Mouse (Mus musculus) A20 (cell line): ENCODE results near the gene Ceacam20.
A peak's percentile ranks its signal among the peaks of the same experiment; 100 is the strongest.
"Not testable (repeated sequence)": the region's sequence is repeated elsewhere in the genome, so short reads cannot be mapped to it uniquely, and the experiment has no call there.

Experiments
- DNase-seq: peaks from one replicate; pipeline ENCODE4 v3.0.0-alpha.2; 2011; ENCODE audit warnings: low read depth, low spot score

Gene Ceacam20

GRCm38 (mm10) chr7:19948956-19949355, 16.3 kb upstream of the Ceacam20 start:
- no peak for DNase-seq

- no peak for DNase-seq
These were observed 15.2 kb upstream of the Ceacam20 start for GRCm38 (mm10) chr7:19949996-19950395.

- DNase-seq = no peak
These were observed 14.6 kb upstream of the Ceacam20 start, which contains the start of gene Igsf23 for GRCm38 (mm10) chr7:19950589-19950988. Gene Igsf23 (minus strand): TSS chr7:19950756.

GRCm38 (mm10) chr7:19952320-19952986, 12.8 kb upstream of the Ceacam20 start:
- no peak for DNase-seq

GRCm38 (mm10) chr7:19953054-19953453, 12.2 kb upstream of the Ceacam20 start:
- DNase-seq = no peak

- DNase-seq = no peak
These were observed 9.4 kb upstream of the Ceacam20 start for GRCm38 (mm10) chr7:19955861-19956260.

- DNase-seq = peak; percentile 71
These were observed 8.9 kb upstream of the Ceacam20 start for GRCm38 (mm10) chr7:19956341-19956781.

- DNase-seq = no peak
These were observed 2.8 kb upstream of the Ceacam20 start for GRCm38 (mm10) chr7:19962423-19962822.

- DNase-seq = no peak
These were observed 3.9 kb downstream of the Ceacam20 start for GRCm38 (mm10) chr7:19969106-19969505.

- DNase-seq = peak; percentile 17
These were observed 4.4 kb downstream of the Ceacam20 start for GRCm38 (mm10) chr7:19969541-19970090.

- no peak for DNase-seq
These were observed 5.0 kb downstream of the Ceacam20 start for GRCm38 (mm10) chr7:19970196-19970595.

- DNase-seq = no peak
These were observed 6.3 kb downstream of the Ceacam20 start for GRCm38 (mm10) chr7:19971516-19971915.

- not testable (repeated sequence) for DNase-seq
These were observed 26.0 kb downstream of the Ceacam20 start, which contains the start of gene Nlrp9b for GRCm38 (mm10) chr7:19991165-19991564. Gene Nlrp9b (plus strand): TSS chr7:19991465.

- not testable (repeated sequence) for DNase-seq
These were observed 31.5 kb downstream of the Ceacam20 start for GRCm38 (mm10) chr7:19996721-19997120.

GRCm38 (mm10) chr7:20009987-20010386, 44.8 kb downstream of the Ceacam20 start:
- DNase-seq = no peak
